Mouse (Mus musculus) left cerebral cortex, postnatal 4 days (tissue): ENCODE measurements around the gene Hbb-bh1. TPM values are rescaled to one million over a fixed set of nuclear protein-coding genes. Genes with fewer than 3 reads are reported as not detected.
"Not testable (repeated sequence)": the region's sequence is repeated elsewhere in the genome, so short reads cannot be mapped to it uniquely, and the experiment has no call there.

Source experiments
- DNase-seq: peaks from one replicate; pipeline ENCODE4 v3.0.0-alpha.2; 2022
- intact Hi-C: fragments of 180-260 bp; cut with DNase I; formaldehyde crosslinking; loops from one replicate; pipeline ENCODE4 v1.15.1; 2025
- total RNA-seq, 2 experiments: library from RNA; stranded (reverse); gene quantifications; 2 replicates each; pipeline ENCODE4 v1.2.3; 2021

Gene Hbb-bh1
- total RNA-seq, 2 experiments from 2014 or later = not detected

GRCm38 (mm10) chr7:103813152-103813551 lies 29.8 kb downstream of the Hbb-bh1 start:
- DNase-seq, intact Hi-C loops: not testable (repeated sequence)

GRCm38 (mm10) chr7:103812174-103812573 lies 30.8 kb downstream of the Hbb-bh1 start:
- DNase-seq = no peak
- intact Hi-C loops = no loop called here

- intact Hi-C loops = no loop called here
- DNase-seq = no peak
These were observed 31.6 kb downstream of the Hbb-bh1 start for GRCm38 (mm10) chr7:103811223-103811845.

GRCm38 (mm10) chr7:103810746-103811145 lies 32.2 kb downstream of the Hbb-bh1 start:
- intact Hi-C loops = no loop called here
- no peak for DNase-seq

GRCm38 (mm10) chr7:103810296-103810695 lies 32.7 kb downstream of the Hbb-bh1 start:
- DNase-seq = no peak
- intact Hi-C loops = no loop called here

- no peak for DNase-seq
- intact Hi-C loops = no loop called here
These were observed 33.2 kb downstream of the Hbb-bh1 start for GRCm38 (mm10) chr7:103809801-103810155.

- no peak for DNase-seq
- intact Hi-C loops = no loop called here
These were observed 33.8 kb downstream of the Hbb-bh1 start for GRCm38 (mm10) chr7:103808971-103809800.

- DNase-seq, intact Hi-C loops: not testable (repeated sequence)
These were observed 34.8 kb downstream of the Hbb-bh1 start for GRCm38 (mm10) chr7:103808120-103808519.

GRCm38 (mm10) chr7:103806856-103807255 lies 36.1 kb downstream of the Hbb-bh1 start:
- no peak for DNase-seq
- intact Hi-C loops = no loop called here

- no peak for DNase-seq
- intact Hi-C loops = no loop called here
These were observed 50.1 kb downstream of the Hbb-bh1 start for GRCm38 (mm10) chr7:103792669-103793388.

GRCm38 (mm10) chr7:103791721-103792120 lies 51.2 kb downstream of the Hbb-bh1 start, which contains the start of gene Olfr67:
TSS of gene Olfr67 (minus strand) at chr7:103791821.
- intact Hi-C loops = no loop called here

More at GRCm38 (mm10) chr7:103791721-103792120, 51.2 kb downstream of the Hbb-bh1 start, which contains the start of gene Olfr67:
- DNase-seq = no peak

Other genes with a start within 250 kb of the Hbb-bh1 start
- gene Olfr619, start 242.6 kb downstream of the Hbb-bh1 start, total RNA-seq = not detected
- not detected for gene Olfr620, start 230.6 kb downstream of the Hbb-bh1 start, total RNA-seq
- gene Olfr622, start 200.5 kb downstream of the Hbb-bh1 start, total RNA-seq = not detected
- not detected for gene Olfr623, start 179.5 kb downstream of the Hbb-bh1 start, total RNA-seq
- under 1 TPM in 1 of 2 experiments, not detected in 1; 0.08 TPM for gene Olfr624, start 172.0 kb downstream of the Hbb-bh1 start, total RNA-seq
- gene Olfr625-ps1, start 160.4 kb downstream of the Hbb-bh1 start, total RNA-seq = not detected
- not detected for gene Olfr243, start 128.5 kb downstream of the Hbb-bh1 start, total RNA-seq
- not detected for gene Olfr628, start 112.8 kb downstream of the Hbb-bh1 start, total RNA-seq
- gene Olfr629, start 98.2 kb downstream of the Hbb-bh1 start, total RNA-seq = not detected
- not detected for gene Olfr630, start 85.8 kb downstream of the Hbb-bh1 start, total RNA-seq
- not detected for gene Olfr69, start 71.6 kb downstream of the Hbb-bh1 start, total RNA-seq
- not detected for gene Olfr68, start 63.5 kb downstream of the Hbb-bh1 start, total RNA-seq
- not detected for gene Olfr67, start 51.3 kb downstream of the Hbb-bh1 start, total RNA-seq
- gene Hbb-bt, start 29.2 kb downstream of the Hbb-bh1 start, total RNA-seq = 10 to 100 TPM in 1 of 2 experiments, 1 to 10 TPM in 1; 8.8 to 20.4 TPM
- 100 to 1,000 TPM in 1 of 2 experiments, 10 to 100 TPM in 1; 41.0 to 135 TPM for gene Hbb-bs, start 15.1 kb downstream of the Hbb-bh1 start, total RNA-seq
- not detected for gene Hbb-bh2, start 2.6 kb downstream of the Hbb-bh1 start, total RNA-seq
- not detected for gene Hbb-y, start 10.1 kb upstream of the Hbb-bh1 start, total RNA-seq
- not detected for gene Olfr66, start 43.1 kb upstream of the Hbb-bh1 start, total RNA-seq
- gene Olfr64, start 51.3 kb upstream of the Hbb-bh1 start, total RNA-seq = not detected
- not detected for gene Olfr65, start 60.3 kb upstream of the Hbb-bh1 start, total RNA-seq
- gene Olfr631, start 85.7 kb upstream of the Hbb-bh1 start, total RNA-seq = not detected
- gene Olfr632, start 91.2 kb upstream of the Hbb-bh1 start, total RNA-seq = not detected
- gene Olfr633, start 101.3 kb upstream of the Hbb-bh1 start, total RNA-seq = not detected
- under 1 TPM in 1 of 2 experiments, not detected in 1; 0.08 TPM for gene Olfr635, start 128.0 kb upstream of the Hbb-bh1 start, total RNA-seq
- gene Olfr638, start 155.6 kb upstream of the Hbb-bh1 start, total RNA-seq = not detected
- under 1 TPM; 0.10 to 0.38 TPM for gene Olfr639, start 174.1 kb upstream of the Hbb-bh1 start, total RNA-seq
- gene Olfr640, start 182.4 kb upstream of the Hbb-bh1 start, total RNA-seq = not detected
- not detected for gene Olfr641, start 192.3 kb upstream of the Hbb-bh1 start, total RNA-seq
- not detected for gene Olfr642, start 209.5 kb upstream of the Hbb-bh1 start, total RNA-seq
- not detected for gene 4930516K23Rik, start 218.3 kb upstream of the Hbb-bh1 start, total RNA-seq
- gene Olfr644, start 228.7 kb upstream of the Hbb-bh1 start, total RNA-seq = not detected
- gene Olfr645, start 242.3 kb upstream of the Hbb-bh1 start, total RNA-seq = not detected